Mouse (Mus musculus) layer of hippocampus, postnatal 36 days (tissue): ENCODE data around the gene Zfp334. TPM values are rescaled to one million over a fixed set of nuclear protein-coding genes. Genes with fewer than 3 reads are reported as not detected.

Experiments
- total RNA-seq, 2 experiments: library from RNA; stranded (reverse); gene quantifications; 2 replicates each; pipeline ENCODE4 v1.2.3; 2021

The Zfp334 gene
- total RNA-seq, 2 experiments from 2014 or later = 15.6 to 16.5 TPM

Other genes with a start within 250 kb of the Zfp334 start
- gene Cdh22, start 153.4 kb downstream of the Zfp334 start, total RNA-seq = 10 to 100 TPM; 12.9 to 13.1 TPM
- gene Slc35c2, start 100.4 kb downstream of the Zfp334 start, total RNA-seq = 10 to 100 TPM; 94.0 to 98.4 TPM
- 100 to 1,000 TPM; 179 to 195 TPM for gene Elmo2, start 61.8 kb downstream of the Zfp334 start, total RNA-seq
- gene Zfp663, start 19.5 kb downstream of the Zfp334 start, total RNA-seq = under 1 TPM; 0.15 to 0.66 TPM
- gene Ocstamp, start 12.1 kb upstream of the Zfp334 start, total RNA-seq = not detected
- gene Slc13a3, start 85.0 kb upstream of the Zfp334 start, total RNA-seq = 10 to 100 TPM in 1 of 2 experiments, 1 to 10 TPM in 1; 6.9 to 10.7 TPM
- 10 to 100 TPM; 19.4 TPM for gene Trp53rka, start 105.1 kb upstream of the Zfp334 start, total RNA-seq
- gene Slc2a10, start 115.5 kb upstream of the Zfp334 start, total RNA-seq = under 1 TPM; 0.48 to 0.67 TPM
- 1 to 10 TPM; 2.5 to 3.2 TPM for gene Eya2, start 206.8 kb upstream of the Zfp334 start, total RNA-seq